Mouse (Mus musculus) large intestine, adult 2 months (tissue): ENCODE results near the gene Gm17018. TPM values are rescaled to one million over a fixed set of nuclear protein-coding genes. Genes with fewer than 3 reads are reported as not detected.

Experiments used
- DNase-seq: peaks from one replicate; pipeline ENCODE4 v3.0.0-alpha.2; 2012; ENCODE audit warnings: low read depth, low spot score
- WGBS: fragments of 180-500 bp; shearing (Covaris S2); methylation state at CpG from one replicate; pipeline ENCODE4 v1.1.7; 2018; 5-methylcytosine and 5-hydroxymethylcytosine counted together
- polyA plus RNA-seq: library from polyadenylated mRNA; depleted of rRNA; stranded (reverse); fragments of >200 nt; gene quantifications from 2 replicates; pipeline ENCODE4 v1.2.3, GENCODE M21; 2012; rRNA removed

The Gm17018 gene
- polyA plus RNA-seq: 10.9 and 11.6 TPM in 2 replicates

DNA sequence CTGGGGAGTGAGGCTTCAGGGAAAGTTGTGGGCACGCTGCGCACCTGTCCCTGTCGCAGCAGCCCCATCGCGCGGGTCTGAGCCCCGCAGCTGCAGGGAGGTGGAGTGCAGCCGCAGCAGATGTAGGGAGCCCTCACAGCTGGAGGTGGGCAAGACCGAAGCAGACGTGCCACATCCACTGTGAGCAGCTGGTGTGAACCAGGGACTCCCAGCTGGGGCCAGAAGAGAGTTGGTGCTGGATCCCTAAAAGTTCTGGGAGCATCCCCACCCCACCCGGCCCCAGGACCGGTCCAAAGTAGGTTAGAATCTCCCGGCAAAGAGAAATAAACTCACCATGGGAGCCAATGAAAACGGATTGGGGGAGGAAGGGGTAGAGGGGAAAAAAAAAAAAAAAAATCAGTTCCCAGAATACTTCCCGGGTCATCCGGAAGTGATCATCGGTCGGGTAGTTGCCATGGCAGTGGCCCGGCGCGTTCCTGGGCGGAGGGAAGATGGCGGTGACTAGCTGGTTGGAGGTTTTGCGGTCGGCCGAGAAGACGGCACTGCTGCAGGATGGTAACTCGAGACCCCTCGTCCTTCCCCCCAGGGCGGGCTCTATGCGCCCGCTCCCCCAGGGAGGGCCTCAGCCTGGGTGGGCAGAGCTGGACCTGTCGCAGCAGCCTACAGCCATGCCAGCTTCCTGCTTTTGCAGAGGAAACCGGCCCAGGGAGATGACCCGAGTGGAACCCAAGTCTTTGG lies at the start of gene Gm17018, which contains the start of gene Poll:
Gene Gm17018 (plus strand): TSS at position 463 of the 738 bp plus-strand sequence.
Gene Poll (minus strand): TSS at position 379 of the 738 bp plus-strand sequence.
- WGBS: under 1% methylated on average over 35 of the region's 35 CpGs
- peak; percentile 43 for DNase-seq

DNA sequence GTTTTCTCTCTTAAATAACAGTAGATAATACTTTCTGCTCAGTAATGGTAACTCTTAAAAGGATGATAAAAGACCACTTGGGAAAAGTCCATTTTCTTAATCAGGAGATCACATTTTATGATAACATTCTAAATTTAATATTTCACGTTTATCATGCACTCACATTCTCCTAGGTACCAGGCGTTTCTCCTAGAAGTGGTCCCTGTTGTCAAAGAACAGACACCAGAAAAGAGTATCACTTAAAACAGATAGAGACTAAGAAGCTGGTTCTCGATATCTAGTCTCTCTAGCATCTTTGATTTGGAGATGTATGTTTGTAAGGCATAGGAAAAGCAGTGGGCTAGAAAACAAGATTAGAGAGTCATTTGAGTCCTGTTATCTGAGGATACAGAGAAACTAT lies 49.7 kb upstream of the Gm17018 start:
- DNase-seq: no peak
- WGBS: 84% methylated on average over 3 of the region's 3 CpGs

DNA sequence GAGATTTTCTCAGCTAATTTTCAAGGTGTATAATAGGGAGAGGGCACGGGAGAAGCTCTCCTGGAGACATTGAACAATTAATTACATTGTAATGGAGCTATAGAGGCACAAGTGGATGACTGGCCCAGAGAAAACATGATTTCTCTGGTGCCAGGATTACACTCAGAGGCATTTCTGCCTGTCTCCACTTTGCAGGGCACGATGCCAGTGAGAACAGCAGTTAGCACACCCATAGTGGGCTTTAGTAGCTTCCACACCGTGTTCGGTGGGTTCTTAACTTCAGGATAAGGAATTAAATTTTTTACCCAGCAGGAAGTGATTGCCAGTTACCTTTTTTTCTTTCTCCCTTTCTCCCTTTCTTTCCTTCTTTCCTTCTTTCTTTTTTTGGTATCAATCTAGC lies 49.0 kb upstream of the Gm17018 start:
- 88% methylated on average over 4 of the region's 4 CpGs for WGBS
- no peak for DNase-seq

DNA sequence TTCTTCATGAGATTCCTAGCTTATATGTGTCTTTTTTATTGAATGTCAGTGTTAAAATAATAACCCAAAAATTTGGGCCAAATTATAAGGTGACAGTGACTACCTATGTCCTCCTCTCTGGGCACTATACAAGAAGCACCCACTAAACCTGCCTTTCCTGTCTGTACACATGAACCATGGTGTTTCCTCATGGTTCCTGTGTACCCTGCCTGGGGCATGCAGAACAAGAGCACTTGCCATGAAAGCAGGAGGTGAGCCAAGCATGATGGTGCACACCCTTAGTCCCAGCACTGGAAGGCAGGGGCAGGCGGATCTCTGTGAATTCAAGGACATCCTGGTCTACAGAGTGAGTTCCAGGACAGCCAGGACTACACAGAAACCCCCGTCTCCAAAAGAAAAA lies 45.1 kb upstream of the Gm17018 start:
- WGBS: 93% methylated on average over 2 of the region's 2 CpGs
- no peak for DNase-seq

DNA sequence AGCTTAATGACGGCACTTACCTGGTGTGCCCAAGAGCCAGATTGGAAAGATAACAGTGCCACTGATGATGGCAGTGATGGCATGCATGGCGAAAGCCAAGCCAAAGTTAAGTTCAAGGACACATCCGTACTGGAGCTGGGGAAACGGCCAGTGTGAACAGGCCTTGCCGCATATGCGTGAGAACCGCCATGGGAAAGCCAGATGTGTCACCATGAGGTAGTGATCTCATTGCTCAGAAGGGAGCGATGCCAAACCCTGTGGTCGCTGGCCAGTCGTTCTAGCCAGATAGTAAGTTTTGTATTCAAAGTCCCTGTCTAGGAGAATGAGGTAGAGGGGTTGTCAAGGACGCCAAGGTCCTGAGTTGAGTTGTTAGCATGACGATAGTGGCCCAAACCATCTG lies 44.2 kb upstream of the Gm17018 start:
- 92% methylated on average over 12 of the region's 12 CpGs for WGBS
- DNase-seq: no peak

DNA sequence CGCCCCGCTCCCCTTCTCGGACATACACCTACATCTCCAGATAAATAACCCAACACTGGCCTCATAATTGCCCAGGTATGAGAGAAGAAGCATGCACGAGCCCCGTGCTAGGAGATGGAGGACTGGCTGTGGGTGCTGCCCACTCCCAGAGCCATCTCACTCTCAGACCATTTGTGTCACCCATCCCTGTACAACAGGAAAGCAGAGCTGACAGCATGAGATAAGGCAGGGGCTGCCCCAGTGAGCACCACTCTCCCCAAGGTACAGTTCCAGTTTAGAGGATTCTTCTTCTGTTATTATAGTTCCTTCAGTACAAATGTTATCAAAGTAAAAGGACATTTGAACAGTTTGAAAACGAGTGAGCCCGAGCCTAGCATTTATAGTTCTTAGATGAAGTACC lies 33.0 kb upstream of the Gm17018 start:
- no peak for DNase-seq
- WGBS: 82% methylated on average over 7 of the region's 7 CpGs

DNA sequence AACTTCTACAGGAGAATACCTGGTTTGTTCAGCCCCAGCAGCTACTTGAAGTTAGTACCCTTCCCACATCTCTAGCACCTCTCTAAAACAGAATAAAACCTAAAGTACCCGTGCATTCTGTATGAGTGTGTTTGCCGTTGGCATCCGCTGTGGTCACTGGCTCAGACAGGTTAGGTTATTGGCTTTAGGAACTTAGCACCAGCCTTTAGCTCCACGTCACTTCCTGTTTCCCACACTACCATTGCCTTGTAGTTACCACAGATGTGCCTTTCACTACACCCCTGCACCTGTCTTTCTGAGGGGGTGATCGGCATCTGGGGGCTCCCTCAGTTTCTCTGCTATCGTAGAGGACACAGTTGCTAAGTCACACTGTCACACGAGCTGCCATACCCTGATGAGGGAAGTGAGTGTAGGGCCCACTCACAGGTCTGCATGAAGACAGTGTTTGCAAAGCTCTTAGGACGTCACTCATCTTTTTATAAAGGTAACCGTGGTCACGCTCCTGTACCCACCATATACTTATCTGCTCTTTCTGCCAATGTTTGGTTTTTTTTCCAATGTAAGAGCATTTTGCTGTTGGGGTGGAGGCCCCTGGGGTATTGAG lies 32.4 kb upstream of the Gm17018 start:
- WGBS: 88% methylated on average over 10 of the region's 10 CpGs
- no peak for DNase-seq

DNA sequence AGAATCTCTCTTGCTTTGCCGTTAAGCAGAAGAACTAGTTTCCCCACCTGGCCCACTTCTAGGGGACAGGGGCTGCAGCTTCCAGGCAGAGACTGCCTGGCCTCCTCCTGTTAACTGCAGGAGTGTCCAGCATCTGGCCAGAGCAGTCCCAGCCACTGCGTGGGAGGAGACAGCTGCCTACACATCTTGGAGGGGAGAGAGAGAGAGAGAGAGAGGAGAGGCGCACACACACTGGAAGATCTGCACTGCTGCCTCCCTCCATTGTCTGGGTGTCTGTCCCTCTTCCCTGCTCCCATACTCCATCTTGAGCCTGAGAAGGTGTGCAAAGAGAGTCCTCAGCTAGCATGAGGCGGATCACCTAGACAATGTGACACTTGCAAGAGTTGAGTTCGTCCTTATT lies 31.1 kb upstream of the Gm17018 start:
- no peak for DNase-seq
- 76% methylated on average over 5 of the region's 5 CpGs for WGBS

DNA sequence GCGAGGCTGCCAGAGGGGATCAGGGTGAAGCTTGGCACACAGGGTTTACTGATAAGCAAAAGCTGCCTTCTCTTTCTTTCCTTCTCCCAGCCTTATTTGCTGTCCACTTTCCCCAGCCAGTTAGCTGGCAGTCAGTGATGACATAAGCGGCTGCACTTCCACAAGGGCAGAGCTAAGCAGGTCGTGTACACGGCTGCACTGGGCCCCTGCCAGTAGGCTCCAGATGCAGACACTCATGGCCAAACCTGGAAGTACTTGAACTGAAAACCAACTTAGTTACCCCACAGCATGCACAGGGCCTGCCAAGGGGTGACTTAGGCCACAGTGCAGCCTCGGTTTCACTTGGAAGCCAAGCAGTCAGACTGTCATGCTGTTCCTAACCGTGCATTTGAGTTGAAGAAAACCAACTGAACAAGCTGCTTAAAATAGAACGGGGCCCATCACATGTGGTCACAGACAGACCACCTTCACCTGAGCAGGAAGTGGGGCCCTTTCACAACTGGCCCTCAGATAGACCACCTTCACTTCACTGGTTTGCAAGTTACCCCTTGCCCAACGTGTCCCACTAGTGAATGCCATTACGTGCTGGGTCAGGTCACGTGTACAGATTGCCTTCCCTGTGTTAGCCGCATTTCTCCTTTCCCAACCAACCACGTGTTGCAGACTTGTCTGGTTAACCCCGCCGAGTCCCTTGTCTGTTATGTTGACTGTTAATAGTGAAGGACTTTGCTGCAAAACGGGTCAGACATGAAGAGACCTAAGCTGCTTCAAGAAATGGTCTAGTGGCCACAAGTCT lies 30.0 kb upstream of the Gm17018 start:
- no peak for DNase-seq
- WGBS: 67% methylated on average over 15 of the region's 15 CpGs

DNA sequence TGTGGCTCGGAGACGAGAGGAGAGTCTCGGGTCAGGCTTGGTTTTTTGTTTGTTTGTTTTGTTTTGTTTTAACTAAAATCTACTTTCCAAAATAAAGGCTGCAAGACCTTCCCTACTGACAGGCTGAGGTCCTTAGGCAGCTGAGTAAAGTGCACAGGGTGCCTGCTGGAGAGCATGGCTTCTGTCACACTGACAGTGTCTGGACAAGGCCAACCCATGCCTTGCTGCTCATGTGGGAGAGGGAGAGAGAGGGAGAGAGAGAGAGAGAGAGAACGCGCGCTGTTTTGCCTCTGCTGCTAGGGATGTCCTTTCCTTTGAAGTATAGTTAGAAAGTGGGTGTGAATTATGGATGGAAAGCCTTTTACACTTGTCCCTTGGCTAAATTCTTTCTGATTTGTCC lies 28.9 kb upstream of the Gm17018 start:
- whole genome bisulfite sequencing: 71% methylated on average over 6 of the region's 6 CpGs
- no peak for DNase-seq

DNA sequence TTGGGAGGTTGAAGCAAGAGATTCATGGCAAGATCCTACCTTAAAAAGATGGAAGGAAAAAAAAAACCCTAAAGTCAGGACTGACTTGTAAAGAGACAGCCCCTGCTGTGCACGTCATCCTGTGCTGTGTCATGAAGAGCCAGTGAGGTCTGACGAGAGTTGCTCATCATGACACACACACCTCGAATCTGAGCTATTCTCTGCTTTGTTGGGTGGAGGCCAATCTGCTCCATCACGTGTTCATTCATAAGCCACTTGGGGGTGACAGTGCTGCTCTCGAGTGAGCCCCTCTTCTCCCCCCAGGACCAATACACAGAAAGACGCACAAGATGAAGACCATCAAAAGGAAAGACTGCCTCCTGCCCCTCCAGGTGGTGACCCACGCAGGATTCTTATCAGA lies 26.8 kb upstream of the Gm17018 start:
- DNase-seq: no peak
- WGBS: 46% methylated on average over 7 of the region's 7 CpGs

DNA sequence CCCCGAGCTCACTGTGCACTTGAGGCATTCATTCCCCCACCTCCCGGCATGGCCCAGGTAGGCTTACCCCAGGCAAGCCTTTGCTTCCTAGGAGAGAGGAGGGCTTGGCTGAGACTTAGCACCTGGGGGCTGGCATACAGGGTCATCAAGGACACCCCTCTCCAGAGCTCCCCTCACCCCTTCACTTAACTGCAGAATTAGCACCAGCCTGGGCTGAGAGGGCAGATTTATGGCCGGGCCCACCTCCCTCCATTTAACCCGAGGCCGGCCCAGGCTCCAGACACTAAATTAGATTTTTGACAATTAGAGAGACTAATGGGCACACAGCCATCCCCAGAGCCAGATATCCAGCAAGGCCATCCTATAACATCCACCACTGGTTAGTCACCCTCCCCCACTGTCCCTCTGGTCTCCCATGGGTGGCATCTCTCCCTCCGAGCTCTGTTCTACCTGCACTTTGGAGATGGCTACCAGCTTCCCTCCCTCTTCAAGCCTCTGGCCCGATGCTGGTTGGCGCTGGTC lies 25.1 kb upstream of the Gm17018 start:
- DNase-seq: no peak
- 50% methylated on average over 8 of the region's 8 CpGs for WGBS

DNA sequence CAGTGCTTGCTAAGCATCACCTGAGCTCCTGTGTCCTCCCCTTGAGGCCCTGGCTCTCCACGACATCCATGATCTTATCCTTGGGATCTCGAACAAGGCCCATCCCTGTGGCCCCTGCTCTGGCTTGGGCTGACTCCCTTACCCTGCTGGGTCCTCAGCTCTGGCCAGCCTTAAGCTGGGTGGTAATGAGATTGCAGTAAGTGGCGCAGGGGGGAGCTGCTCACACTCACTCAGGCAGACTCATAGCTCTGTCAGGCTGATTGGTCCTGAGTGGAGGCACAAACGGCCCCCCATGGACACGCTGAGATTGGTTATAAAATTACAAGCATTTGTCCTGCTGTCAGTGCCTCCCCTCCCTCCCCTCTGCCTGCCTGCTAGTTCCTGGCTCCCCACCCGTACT lies 24.5 kb upstream of the Gm17018 start:
- no peak for DNase-seq
- WGBS: 49% methylated on average over 6 of the region's 6 CpGs

DNA sequence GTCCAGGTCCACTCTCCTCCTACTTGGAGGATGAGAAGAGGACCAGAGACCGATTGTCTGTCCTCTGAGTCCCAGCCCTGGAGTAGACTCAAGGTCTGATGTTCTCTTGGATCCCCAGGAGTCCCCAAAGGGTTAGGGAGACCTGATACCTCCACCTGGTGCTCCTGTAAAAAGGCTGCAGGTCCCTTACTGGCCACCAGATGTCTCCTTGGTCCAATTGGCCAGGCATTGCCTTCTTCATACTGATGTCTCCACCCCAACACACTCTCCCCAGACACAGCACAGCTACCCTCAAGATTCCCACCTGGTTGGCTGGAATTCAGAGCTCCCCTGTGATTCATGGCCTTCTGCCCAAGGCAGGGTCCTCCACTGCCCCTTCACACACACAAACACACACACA lies 22.9 kb upstream of the Gm17018 start:
- DNase-seq: no peak
- WGBS: 44% methylated on average over 1 of the region's 1 CpGs

DNA sequence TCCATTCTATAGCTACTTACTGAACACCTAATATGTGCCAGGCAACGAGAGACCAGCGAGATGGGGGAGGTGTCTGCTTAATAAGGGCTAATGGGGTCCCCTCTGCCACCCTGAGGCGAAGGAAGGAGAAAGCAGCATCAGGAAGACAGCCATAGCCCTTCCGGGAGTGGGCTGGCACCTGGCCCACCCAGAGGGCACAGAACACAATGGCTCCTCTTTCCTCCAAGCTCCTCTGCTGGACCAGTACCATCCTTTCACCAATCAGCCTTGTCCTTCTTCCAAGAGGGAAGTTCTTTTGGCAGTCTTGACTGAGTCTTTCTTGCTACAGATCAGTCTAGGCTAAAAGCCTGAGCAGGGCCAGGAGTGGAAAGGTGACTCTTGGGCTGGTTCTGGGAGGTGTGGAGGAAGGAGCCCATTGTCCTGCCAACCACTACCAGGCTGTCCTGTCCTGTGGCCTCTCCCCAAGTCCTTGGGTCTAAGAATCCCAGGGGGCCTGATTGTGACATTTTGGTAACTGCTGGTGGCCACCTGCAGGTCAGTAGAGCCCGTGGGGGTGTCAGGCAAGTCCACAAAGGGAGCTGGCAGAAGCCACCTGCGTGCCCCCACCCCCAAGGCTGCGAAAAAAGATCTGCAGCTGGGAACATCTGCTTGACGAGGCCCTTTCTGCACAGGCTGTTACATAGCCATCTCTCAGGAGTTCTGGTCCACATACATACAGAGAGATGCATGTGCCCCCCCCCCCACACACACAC lies 19.6 kb upstream of the Gm17018 start:
- 43% methylated on average over 8 of the region's 8 CpGs for WGBS
- DNase-seq: no peak

DNA sequence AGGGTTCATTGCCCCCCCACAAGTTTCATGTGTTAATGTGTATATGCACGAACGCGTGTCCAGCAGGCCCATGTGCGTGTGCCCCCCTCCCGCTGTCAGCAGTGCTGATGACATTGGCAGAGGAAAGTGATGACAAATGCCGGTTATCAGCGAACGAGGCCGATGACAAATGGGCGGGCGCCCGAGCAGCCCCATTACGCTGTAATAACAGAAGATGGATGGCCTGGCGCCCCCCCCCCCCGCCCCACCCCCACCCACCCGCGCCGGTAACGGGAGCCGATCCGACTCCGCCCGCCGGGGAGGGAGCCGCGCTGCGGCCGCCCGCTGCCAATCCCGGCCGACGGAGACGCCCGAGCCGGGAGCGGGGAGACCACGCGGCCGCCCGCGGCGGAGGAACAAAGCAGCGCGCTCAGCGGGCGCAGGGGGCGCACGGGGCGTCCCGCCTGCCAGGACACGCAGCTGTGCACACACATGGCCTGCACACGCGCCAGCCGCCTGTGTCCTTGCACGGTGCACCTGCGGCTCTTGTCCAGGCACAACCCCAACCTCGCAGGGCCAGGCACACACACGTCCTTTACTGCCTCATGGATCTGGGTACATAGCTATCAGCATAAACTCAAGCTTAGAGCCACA lies 18.9 kb upstream of the Gm17018 start:
- under 1% methylated on average over 44 of the region's 58 CpGs for WGBS
- no peak for DNase-seq

DNA sequence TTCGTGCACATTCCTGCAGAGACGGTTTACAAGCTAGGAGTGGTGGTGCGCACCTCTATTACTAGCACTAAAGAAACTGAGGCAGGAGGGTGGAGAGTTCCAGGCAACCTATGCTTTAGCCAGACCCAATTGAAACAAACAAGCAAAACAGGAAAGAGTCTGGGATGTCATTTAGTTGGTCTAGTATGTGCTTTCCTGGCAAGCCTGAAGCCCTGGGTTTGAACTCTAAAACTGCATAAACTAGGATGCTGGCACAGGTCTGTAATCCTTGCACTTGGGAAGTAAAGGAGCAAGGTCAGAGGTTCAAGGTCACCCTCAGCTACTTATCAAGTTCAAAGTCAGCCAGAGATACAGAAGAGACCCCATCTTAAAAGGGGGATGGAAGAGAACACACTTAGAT lies 18.4 kb upstream of the Gm17018 start:
- no peak for DNase-seq
- WGBS: 24% methylated on average over 3 of the region's 3 CpGs

DNA sequence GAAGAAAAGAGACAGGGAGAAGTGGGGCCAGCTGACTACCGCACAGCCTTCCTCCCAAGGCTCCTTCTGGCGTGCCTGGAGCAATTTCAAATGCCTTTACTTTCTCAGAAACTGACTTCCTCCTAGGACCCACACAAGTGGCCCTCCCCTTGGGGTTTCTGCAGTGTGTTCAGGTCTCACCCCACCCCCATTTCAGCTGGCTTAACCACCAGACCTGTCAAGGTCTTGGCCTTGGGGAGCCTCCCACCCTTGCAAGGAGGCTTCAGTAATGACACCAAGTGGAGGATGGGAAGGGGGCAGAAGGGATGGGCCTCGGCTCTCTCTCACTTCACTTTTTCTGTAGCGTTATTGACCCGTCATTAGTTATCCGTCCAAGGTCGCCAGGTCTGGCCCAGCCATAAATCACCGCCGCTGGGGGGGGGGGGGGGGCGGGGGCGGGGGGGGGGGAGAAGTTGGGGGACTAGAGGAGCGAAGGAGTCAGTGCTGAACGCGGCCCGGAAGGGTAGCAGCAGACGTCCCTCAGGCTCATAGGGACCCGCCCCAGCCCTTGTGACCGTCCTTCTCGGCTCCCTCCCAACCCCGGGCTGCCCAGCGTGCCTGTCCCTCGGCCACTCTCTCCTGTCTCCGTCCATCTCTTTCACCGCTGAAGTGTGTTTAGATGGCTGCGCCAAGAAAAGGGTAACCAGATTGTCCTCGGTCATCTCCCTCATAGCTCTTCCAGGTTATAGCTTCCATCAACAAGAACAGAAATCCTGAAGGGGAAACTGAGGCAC lies 16.1 kb upstream of the Gm17018 start:
- no peak for DNase-seq
- WGBS: 2% methylated on average over 24 of the region's 26 CpGs

DNA sequence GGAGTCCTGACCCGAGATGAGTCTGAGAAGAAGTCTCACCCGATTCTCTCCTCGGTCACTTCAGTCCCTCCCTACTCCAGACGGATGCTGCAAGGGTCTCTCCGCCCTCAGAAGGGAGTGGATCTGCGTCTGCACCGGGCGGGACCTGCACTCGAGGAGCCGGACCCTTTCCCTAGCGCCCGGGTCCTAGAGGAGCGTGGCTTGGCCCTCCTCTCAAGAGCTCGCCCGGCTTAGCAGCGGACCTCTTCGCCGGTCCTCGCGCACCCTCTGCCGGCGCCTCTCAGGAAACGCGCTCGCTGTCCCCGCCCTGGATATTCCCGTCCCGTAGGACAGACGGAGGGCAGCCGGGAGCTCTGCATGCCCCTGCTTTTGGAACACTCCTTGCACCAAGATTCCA lies 15.5 kb upstream of the Gm17018 start:
- DNase-seq: peak; percentile 31
- WGBS: under 1% methylated on average over 30 of the region's 30 CpGs
